Mouse (Mus musculus) c-Kit-positive CD71-negative TER-119-negative erythroid progenitor cells, embryonic 14.5 days (primary cell): ENCODE measurements around the gene Pigo.

Experiments used
- DNase-seq: peaks from one replicate; pipeline ENCODE4 v3.0.0-alpha.2; 2013; ENCODE audit warnings: low read depth

The Pigo gene

GRCm38 (mm10) chr4:43025084-43025960 is at the start of gene Pigo:
TSS of gene Pigo (minus strand) at chr4:43025819.
- DNase-seq = peak; percentile 94

GRCm38 (mm10) chr4:43074923-43075322 is 49.3 kb upstream of the Pigo start:
- no peak for DNase-seq

GRCm38 (mm10) chr4:43065471-43065870 is 39.9 kb upstream of the Pigo start:
- DNase-seq = no peak

- DNase-seq = no peak
Observed at GRCm38 (mm10) chr4:43060286-43060685, 34.7 kb upstream of the Pigo start.

- no peak for DNase-seq
Observed at GRCm38 (mm10) chr4:43059697-43060096, 34.1 kb upstream of the Pigo start.

GRCm38 (mm10) chr4:43058753-43059654 is 33.4 kb upstream of the Pigo start, which contains the start of gene Unc13b:
TSS of gene Unc13b (plus strand) at chr4:43058953.
- DNase-seq = peak; percentile 82

GRCm38 (mm10) chr4:43058392-43058752 is 32.8 kb upstream of the Pigo start:
- DNase-seq = no peak

- DNase-seq = no peak
Observed at GRCm38 (mm10) chr4:43057654-43058053, 32.0 kb upstream of the Pigo start.

GRCm38 (mm10) chr4:43052627-43053026 is 27.0 kb upstream of the Pigo start:
- DNase-seq = no peak

- DNase-seq = no peak
Observed at GRCm38 (mm10) chr4:43047231-43047630, 21.6 kb upstream of the Pigo start.

- no peak for DNase-seq
Observed at GRCm38 (mm10) chr4:43046607-43047006, 21.0 kb upstream of the Pigo start.

- peak; percentile 93 for DNase-seq
Observed at GRCm38 (mm10) chr4:43045659-43046302, 20.2 kb upstream of the Pigo start, which contains the start of gene Fam214b. TSS of gene Fam214b (minus strand) at chr4:43046220.

GRCm38 (mm10) chr4:43045285-43045658 is 19.7 kb upstream of the Pigo start:
- no peak for DNase-seq

- DNase-seq = no peak
Observed at GRCm38 (mm10) chr4:43044673-43045072, 19.1 kb upstream of the Pigo start.

- DNase-seq = no peak
Observed at GRCm38 (mm10) chr4:43043644-43044357, 18.2 kb upstream of the Pigo start.

GRCm38 (mm10) chr4:43040881-43041547 is 15.4 kb upstream of the Pigo start:
- DNase-seq = no peak

GRCm38 (mm10) chr4:43040114-43040572 is 14.5 kb upstream of the Pigo start:
- peak; percentile 97 for DNase-seq

GRCm38 (mm10) chr4:43039609-43040008 is 14.0 kb upstream of the Pigo start:
- DNase-seq = no peak

- no peak for DNase-seq
Observed at GRCm38 (mm10) chr4:43038567-43039495, 13.2 kb upstream of the Pigo start.
